Mouse (Mus musculus): Measurements from ENCODE around the gene Klc3. TPM values are rescaled to one million over a fixed set of nuclear protein-coding genes. Genes with fewer than 3 reads are reported as not detected.

Gene Klc3
- polyA plus RNA-seq, 1 experiment, result 33.3 TPM

DNA sequence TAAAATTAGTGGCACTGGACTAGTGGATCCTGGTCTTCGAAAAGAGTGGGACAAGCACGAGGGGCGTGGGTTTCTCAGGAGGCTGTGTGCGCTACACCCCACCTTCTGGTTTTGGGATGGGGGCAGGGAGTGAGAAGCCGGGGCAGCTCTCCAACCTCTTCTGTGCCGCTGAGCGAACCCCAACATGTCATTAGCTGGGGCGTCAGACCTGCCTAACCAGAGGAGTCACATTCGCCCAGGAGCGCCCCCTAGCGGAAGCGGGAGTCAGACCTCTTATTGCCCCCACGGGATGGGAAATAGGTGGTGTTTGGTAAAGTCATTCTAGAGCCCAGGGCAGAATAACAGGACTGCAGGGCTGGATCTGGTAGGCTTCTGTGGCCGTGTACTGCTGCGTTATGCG lies 42.2 kb downstream of the Klc3 start:
- Histone ChIP-seq H3K27me3 (ENCODE audit: control insufficient read depth, insufficient read depth, low read length) (no peaks in the 10 kb centered on the region), H3K27ac (ENCODE audit: control insufficient read depth, insufficient read depth, low read depth, low read length) (no peak overlapping the region), H3K36me3 (ENCODE audit: control insufficient read depth, insufficient read depth, low read length) (no peaks in the 10 kb centered on the region), H3K4me3 (ENCODE audit: control insufficient read depth, low read depth, low read length) (peak overlapping the region; percentile 89), H3K4me1 (ENCODE audit: control insufficient read depth, insufficient read depth, low read length) (peaks cover 54% of the 10 kb centered on the region)
- TF ChIP-seq CTCF (IDR thresholded peaks at IDR 0.05; ENCODE audit: control insufficient read depth, insufficient read depth, insufficient replicate concordance, low read depth, low read length) (peak; percentile 87), POLR2A (IDR thresholded peaks at IDR 0.05; ENCODE audit: control insufficient read depth, low read depth, low read length) (no peak)

DNA sequence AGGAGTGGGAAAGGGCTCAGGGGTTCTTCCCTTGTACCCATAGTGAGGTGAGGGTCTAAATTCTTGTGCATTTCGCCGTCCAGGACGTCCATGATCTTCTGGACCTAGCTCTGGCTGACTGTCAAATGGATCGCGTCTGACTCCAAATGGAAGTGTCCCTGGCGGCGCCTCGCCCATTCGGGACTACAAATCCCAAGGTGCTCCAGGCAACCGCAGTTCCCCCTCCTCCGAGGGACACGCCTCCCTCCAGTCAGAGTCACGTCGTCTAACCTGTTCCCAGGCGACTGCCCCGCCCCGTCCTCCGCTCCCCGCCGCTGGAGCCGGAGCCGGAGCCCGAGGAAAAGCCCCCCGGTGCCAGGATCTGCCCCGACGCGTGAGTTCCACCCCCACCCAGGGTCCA lies 43.0 kb downstream of the Klc3 start:
- H3K36me3 ChIP-seq (ENCODE audit: control insufficient read depth, insufficient read depth, low read length), result no peaks in the 10 kb centered on the region; the same call in 1 of the 2 replicates
- TF ChIP-seq CTCF (IDR thresholded peaks at IDR 0.05; ENCODE audit: control insufficient read depth, insufficient read depth, insufficient replicate concordance, low read depth, low read length) (no peak), POLR2A (IDR thresholded peaks at IDR 0.05; ENCODE audit: control insufficient read depth, low read depth, low read length) (no peak)
- H3K27me3 ChIP-seq (ENCODE audit: control insufficient read depth, insufficient read depth, low read length), result no peaks in the 10 kb centered on the region
- no peak overlapping the region for H3K27ac ChIP-seq (ENCODE audit: control insufficient read depth, insufficient read depth, low read depth, low read length)
- H3K4me1 ChIP-seq (ENCODE audit: control insufficient read depth, insufficient read depth, low read length), result peaks cover 54% of the 10 kb centered on the region
- peak overlapping the region; percentile 89 for H3K4me3 ChIP-seq (ENCODE audit: control insufficient read depth, low read depth, low read length)

DNA sequence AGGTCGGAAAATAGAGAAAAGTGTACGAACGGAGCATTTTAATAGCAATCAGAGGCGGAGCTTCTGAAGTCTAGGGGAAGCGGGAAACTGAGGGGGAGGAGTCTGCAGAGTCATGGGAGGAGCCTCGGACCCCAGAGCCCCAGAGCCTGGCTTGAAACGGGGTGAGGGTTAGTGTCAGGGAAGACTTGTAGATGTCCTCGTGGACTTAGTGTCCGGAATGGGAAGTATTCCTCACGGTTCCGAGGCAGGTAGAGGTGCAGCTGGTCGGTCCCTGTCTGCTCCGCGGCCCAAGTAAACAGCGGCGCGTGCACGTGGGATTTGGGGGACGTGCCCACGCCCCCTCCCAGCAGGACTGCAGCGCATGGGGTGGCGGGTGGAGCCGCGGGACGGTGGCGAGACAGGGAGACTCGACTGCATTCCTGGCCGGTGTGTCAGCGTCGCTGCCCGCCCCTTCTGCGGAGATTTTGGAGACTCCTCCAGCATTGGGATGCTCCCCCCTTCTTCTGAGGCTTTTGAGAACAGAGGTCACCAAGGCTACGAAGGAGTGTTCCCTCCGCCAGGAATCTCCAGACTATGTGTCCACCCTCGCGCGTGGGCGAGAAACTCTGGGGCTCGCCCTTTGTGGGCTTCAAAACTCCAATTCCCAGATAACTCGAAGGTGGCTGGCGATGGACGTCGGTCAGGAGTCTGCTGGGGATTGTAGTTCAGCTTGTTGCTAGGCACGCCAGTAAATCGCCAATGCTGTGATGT lies 43.8 kb downstream of the Klc3 start:
- Histone ChIP-seq H3K4me3 (ENCODE audit: control insufficient read depth, low read depth, low read length) (peak overlapping the region; percentile 89), H3K4me1 (ENCODE audit: control insufficient read depth, insufficient read depth, low read length) (peaks cover 49% of the 10 kb centered on the region), H3K27me3 (ENCODE audit: control insufficient read depth, insufficient read depth, low read length) (no peaks in the 10 kb centered on the region), H3K36me3 (ENCODE audit: control insufficient read depth, insufficient read depth, low read length) (no peaks in the 10 kb centered on the region; the same call in 1 of the 2 replicates), H3K27ac (ENCODE audit: control insufficient read depth, insufficient read depth, low read depth, low read length) (peak overlapping the region; percentile 86)
- no peak for TF ChIP-seq CTCF (IDR thresholded peaks at IDR 0.05; ENCODE audit: control insufficient read depth, insufficient read depth, insufficient replicate concordance, low read depth, low read length)
- TF ChIP-seq POLR2A (IDR thresholded peaks at IDR 0.05; ENCODE audit: control insufficient read depth, low read depth, low read length), result no peak

DNA sequence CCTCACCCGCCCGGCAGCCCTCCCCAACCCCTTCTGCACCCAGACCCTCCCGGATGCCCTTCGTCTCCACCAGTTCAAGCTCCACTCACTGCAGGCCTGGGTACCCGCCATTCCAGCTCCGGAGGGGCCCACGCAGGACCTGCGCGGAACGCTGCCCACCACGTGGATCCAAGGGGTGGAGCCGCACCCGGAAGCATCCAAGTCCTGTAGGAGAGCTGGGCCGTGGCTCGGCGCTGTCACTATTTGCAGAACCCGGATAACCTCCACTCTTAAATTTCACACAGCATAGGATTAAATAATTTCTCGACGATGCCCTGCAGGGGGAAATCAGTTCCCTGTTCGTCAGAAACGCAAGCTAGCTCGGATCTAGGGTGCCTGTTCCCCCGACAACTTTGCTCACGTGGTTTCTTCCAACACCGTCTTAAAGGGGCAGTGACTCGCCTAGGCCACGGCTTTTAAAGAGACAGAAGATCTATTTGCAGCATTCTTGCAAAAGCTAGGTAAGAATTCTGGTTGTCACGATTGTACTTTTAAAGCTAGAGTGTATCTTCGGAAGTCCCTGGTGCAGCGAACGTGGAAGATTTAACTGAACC lies 44.5 kb downstream of the Klc3 start, which contains the start of the genes Cd3eap and Ppp1r13l:
TSS of gene Cd3eap (minus strand) at position 185 of the 593 bp plus-strand sequence.
TSS of gene Ppp1r13l (plus strand) at position 451 of the 593 bp plus-strand sequence.
- peak within 1 kb of the TSS; percentile 86 for H3K27ac ChIP-seq (ENCODE audit: control insufficient read depth, insufficient read depth, low read depth, low read length)
- H3K36me3 ChIP-seq (ENCODE audit: control insufficient read depth, insufficient read depth, low read length), result no peaks in the 10 kb centered on the region; the same call in 1 of the 2 replicates
- peak; percentile 69; the same call in 1 of the 2 replicates for TF ChIP-seq POLR2A (IDR thresholded peaks at IDR 0.05; ENCODE audit: control insufficient read depth, low read depth, low read length)
- TF ChIP-seq CTCF (IDR thresholded peaks at IDR 0.05; ENCODE audit: control insufficient read depth, insufficient read depth, insufficient replicate concordance, low read depth, low read length), result no peak
- H3K4me1 ChIP-seq (ENCODE audit: control insufficient read depth, insufficient read depth, low read length), result peaks cover 44% of the 10 kb centered on the region
- H3K4me3 ChIP-seq (ENCODE audit: control insufficient read depth, low read depth, low read length), result peak within 1 kb of the TSS; percentile 89
- H3K27me3 ChIP-seq (ENCODE audit: control insufficient read depth, insufficient read depth, low read length), result no peaks in the 10 kb centered on the region

DNA sequence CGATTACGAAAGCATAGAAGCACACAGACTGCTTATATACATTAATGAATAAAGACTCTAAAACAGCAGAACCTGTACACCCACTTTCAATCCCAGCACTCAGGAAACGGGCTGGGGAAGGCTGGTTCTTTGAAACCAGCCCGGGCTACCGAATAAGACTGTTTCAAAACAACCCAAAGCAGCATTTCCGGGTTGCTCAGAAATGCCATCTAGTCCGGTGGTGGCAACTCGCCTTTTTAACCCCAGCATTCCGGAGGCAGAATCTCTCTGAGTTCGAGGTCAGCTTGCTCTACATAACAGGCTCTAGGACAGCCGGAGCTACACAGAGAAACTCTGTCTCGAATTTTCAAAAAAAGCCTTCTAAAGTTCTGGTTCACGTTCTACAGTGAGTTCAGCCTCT lies 45.3 kb downstream of the Klc3 start:
- no peaks in the 10 kb centered on the region for H3K27me3 ChIP-seq (ENCODE audit: control insufficient read depth, insufficient read depth, low read length)
- H3K4me3 ChIP-seq (ENCODE audit: control insufficient read depth, low read depth, low read length), result peak overlapping the region; percentile 30
- no peak overlapping the region for H3K27ac ChIP-seq (ENCODE audit: control insufficient read depth, insufficient read depth, low read depth, low read length)
- H3K4me1 ChIP-seq (ENCODE audit: control insufficient read depth, insufficient read depth, low read length), result peaks cover 41% of the 10 kb centered on the region
- H3K36me3 ChIP-seq (ENCODE audit: control insufficient read depth, insufficient read depth, low read length), result no peaks in the 10 kb centered on the region; the same call in 1 of the 2 replicates
- TF ChIP-seq POLR2A (IDR thresholded peaks at IDR 0.05; ENCODE audit: control insufficient read depth, low read depth, low read length), result no peak
- TF ChIP-seq CTCF (IDR thresholded peaks at IDR 0.05; ENCODE audit: control insufficient read depth, insufficient read depth, insufficient replicate concordance, low read depth, low read length), result no peak

DNA sequence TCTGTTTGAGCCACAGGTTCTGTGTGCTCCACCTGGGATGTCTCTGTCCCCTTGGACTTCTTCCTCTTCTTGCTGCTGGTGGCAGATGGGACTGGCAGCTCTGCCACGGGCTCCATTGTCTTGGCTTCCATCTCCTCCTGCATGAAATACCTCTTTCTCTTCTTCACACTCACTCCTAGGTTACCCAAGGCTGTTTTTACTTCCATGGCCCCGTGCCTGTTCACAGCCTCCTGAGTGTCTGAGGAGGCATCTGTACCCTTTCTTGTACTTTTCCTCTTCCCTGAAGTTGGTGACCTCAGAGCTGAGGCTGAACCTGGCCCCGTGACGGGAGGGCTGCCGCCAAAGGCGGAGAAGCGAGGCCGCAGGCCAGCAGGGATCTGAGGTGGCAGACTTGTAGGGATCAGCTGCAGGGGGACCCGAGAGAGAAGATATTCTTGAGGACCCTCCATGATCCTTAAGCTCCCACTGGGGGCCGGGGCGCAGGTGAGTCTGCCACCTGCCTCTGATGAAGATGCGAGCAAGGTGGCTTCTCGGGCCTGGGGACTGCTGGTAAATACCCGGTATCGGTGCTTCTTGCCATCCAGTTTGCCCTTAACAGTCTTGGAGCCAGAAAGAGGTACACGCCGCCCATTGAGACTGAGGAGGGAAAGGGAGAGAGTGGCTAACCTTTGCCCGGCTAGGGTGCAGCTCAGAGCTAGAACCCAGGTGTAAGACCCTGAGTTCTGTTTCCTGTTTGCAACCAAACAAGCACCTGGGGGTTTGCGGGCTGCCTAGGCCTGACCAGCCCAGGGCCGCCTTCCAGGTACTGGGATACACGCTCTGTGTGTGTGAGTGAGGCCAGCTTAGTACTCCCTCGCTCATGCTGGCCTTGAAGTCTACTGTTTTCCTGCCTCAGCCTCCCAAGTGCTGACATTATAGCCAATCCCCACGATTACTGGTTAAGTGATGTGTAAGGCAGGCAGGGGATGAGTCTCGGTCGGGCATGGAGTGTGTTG lies 46.2 kb downstream of the Klc3 start:
- TF ChIP-seq POLR2A (IDR thresholded peaks at IDR 0.05; ENCODE audit: control insufficient read depth, low read depth, low read length), result no peak
- no peak for TF ChIP-seq CTCF (IDR thresholded peaks at IDR 0.05; ENCODE audit: control insufficient read depth, insufficient read depth, insufficient replicate concordance, low read depth, low read length)
- Histone ChIP-seq H3K27me3 (ENCODE audit: control insufficient read depth, insufficient read depth, low read length) (no peaks in the 10 kb centered on the region), H3K27ac (ENCODE audit: control insufficient read depth, insufficient read depth, low read depth, low read length) (no peak overlapping the region), H3K4me1 (ENCODE audit: control insufficient read depth, insufficient read depth, low read length) (peaks cover 40% of the 10 kb centered on the region), H3K36me3 (ENCODE audit: control insufficient read depth, insufficient read depth, low read length) (no peaks in the 10 kb centered on the region; the same call in 1 of the 2 replicates), H3K4me3 (ENCODE audit: control insufficient read depth, low read depth, low read length) (no peak overlapping the region)
